ENCODE assay signal across 8 mouse cellular contexts in the genomic region with DNA sequence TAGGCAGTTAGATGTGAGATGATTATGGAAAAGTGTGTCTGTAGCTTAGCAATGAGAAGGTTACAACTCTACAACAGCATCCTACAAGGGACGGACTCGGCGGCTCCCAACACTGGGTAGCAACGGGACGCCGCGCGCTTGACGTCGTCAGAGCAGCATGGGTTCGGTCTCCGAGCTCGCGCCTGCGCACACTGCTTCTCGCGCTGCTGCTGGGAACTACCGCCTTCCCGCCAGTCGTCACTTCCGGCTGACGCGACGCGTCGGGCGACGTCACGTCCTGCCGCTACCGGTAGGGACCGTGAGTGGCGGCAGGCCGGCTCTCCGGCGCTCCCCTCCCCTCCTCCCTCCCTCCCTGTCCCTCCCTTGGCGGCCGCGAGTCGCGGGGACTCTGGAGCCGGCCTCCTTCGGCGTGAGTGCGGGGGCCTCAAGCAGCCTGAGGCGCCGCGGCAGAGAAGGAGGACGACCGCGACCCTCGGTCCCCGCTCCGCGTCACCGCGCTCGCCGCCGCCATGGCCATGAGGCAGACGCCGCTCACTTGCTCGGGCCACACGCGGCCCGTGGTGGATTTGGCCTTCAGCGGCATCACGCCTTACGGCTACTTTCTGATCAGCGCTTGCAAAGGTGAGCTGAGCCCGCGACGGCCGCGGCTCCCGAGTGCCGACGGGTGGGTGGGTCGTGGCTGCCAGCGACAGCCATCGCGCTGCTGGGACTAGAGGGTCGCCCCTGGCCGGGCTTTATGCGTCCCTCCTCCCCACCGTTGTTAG. TPM values are rescaled to one million over a fixed set of nuclear protein-coding genes. Genes with fewer than 3 reads are reported as not detected.
A peak's percentile ranks its signal among the peaks of the same experiment; 100 is the strongest.
DNase-seq lines count a peak whose midpoint lies in the region; ATAC-seq and TF ChIP-seq lines count a peak whose summit lies in the region.

Strap (plus strand) TSS at position 233 of the 764 bp plus-strand sequence.

- H3K9ac ChIP-seq in ES-E14 (ENCODE audit: insufficient read depth, low read depth, low read length, poor library complexity, severe bottlenecking) = peak within 1 kb of the TSS; percentile 97
- peak within 1 kb of the TSS; percentile 84 for H3K9ac ChIP-seq in forebrain, embryonic 16.5 days (replicated peaks; ENCODE audit: low read depth, low read length)
- H3K9ac ChIP-seq in lung, embryonic 14.5 days = peak within 1 kb of the TSS; percentile 84

- TF ChIP-seq POLR2A in olfactory bulb, adult 2 months (IDR thresholded peaks at IDR 0.05; ENCODE audit: insufficient read depth, low read depth, low read length) = peak; percentile 93
- TF ChIP-seq POLR2A in thymus, adult 2 months (IDR thresholded peaks at IDR 0.05; ENCODE audit: control insufficient read depth, extremely low read depth, insufficient read depth, low read length, poor library complexity) = peak; percentile 80

- peak; percentile 98 for ATAC-seq in forebrain, embryonic 16.5 days
- ATAC-seq in lung, embryonic 14.5 days (ENCODE audit: insufficient read depth) = peak; percentile 98

- peak; percentile 72 for DNase-seq in ES-E14 (ENCODE audit: low read depth, low spot score)
- DNase-seq in cerebellum, adult 11-12 months = peak; percentile 95
- peak; percentile 89 to 94 for DNase-seq in heart, postnatal 36 days
- peak; percentile 93 to 95 for DNase-seq in layer of hippocampus, adult 2 months (ENCODE audit: low spot score in 2 of 2)
- DNase-seq in lung, embryonic 14.5 days = peak; percentile 100
- DNase-seq in thymus, adult 2 months = peak; percentile 89

- peak; percentile 26; the same call in 1 of the 2 replicates for TF ChIP-seq CTCF in layer of hippocampus, adult 2 months (conservative IDR thresholded peaks at IDR 0.05)
- no peak for TF ChIP-seq CTCF in lung, embryonic 14.5 days (IDR thresholded peaks at IDR 0.05; ENCODE audit: low read depth)
- TF ChIP-seq CTCF in olfactory bulb, adult 2 months (IDR thresholded peaks at IDR 0.05; ENCODE audit: insufficient read depth, low read depth, low read length) = no peak
- peak; percentile 47; the same call in 1 of the 2 replicates for TF ChIP-seq CTCF in thymus, adult 2 months (IDR thresholded peaks at IDR 0.05; ENCODE audit: borderline replicate concordance, control insufficient read depth, extremely low read depth, insufficient read depth, low read length, poor library complexity)

- no peaks in the 10 kb centered on the region; the same call in 1 of the 2 replicates for H3K27me3 ChIP-seq in forebrain, embryonic 16.5 days (replicated peaks; ENCODE audit: control insufficient read depth, insufficient read depth, low read length)
- no peaks in the 10 kb centered on the region for H3K27me3 ChIP-seq in lung, embryonic 14.5 days (ENCODE audit: insufficient read depth, low read length)
- no peaks in the 10 kb centered on the region for H3K27me3 ChIP-seq in thymus, adult 2 months (ENCODE audit: control insufficient read depth, insufficient read depth, low read length)

- intact Hi-C loops in heart, postnatal 36 days (cut with DNase I) = no loop called here

- peaks cover 5% of the 10 kb centered on the region; the same call in 1 of the 2 replicates for H3K36me3 ChIP-seq in ES-E14 (ENCODE audit: control insufficient read depth, insufficient read depth, low read length, poor library complexity, severe bottlenecking)
- H3K36me3 ChIP-seq in forebrain, embryonic 16.5 days (ENCODE audit: control insufficient read depth, insufficient read depth) = 0 out of 2 replicates have a peak, but pooled peaks cover 8% of the 10 kb centered on the region
- peaks cover 28% of the 10 kb centered on the region for H3K36me3 ChIP-seq in lung, embryonic 14.5 days (ENCODE audit: insufficient read depth)
- H3K36me3 ChIP-seq in thymus, adult 2 months (ENCODE audit: control insufficient read depth, insufficient read depth, low read length) = peaks cover 9% of the 10 kb centered on the region

- under 1% methylated on average over 81 of the region's 86 CpGs for WGBS in forebrain, embryonic 16.5 days
- 1% methylated on average over 72 of the region's 86 CpGs for WGBS in lung, embryonic 14.5 days
- under 1% methylated on average over 69 of the region's 86 CpGs for WGBS in olfactory bulb, adult 2 months
- WGBS in thymus, adult 2 months = under 1% methylated on average over 78 of the region's 86 CpGs

- in situ Hi-C loops in ES-E14 (cut with MboI; ENCODE audit: low sequenced_read_pairs in 2 of 2, unreplicated experiment in 2 of 2) = no loop called here

- peak within 1 kb of the TSS; percentile 98 to 99 for H3K4me3 ChIP-seq in ES-E14 (ENCODE audit: insufficient read depth in 1 of 2, low read depth in 1 of 2, low read length in 2 of 2, poor library complexity in 1 of 2, severe bottlenecking in 1 of 2)
- H3K4me3 ChIP-seq in forebrain, embryonic 16.5 days (replicated peaks; ENCODE audit: low read length) = peak within 1 kb of the TSS; percentile 85
- H3K4me3 ChIP-seq in layer of hippocampus, adult 2 months = peak within 1 kb of the TSS; percentile 97
- peak within 1 kb of the TSS; percentile 78 for H3K4me3 ChIP-seq in lung, embryonic 14.5 days (ENCODE audit: low read depth, low read length)
- H3K4me3 ChIP-seq in olfactory bulb, adult 2 months (ENCODE audit: insufficient read depth, low read depth, low read length) = peak within 1 kb of the TSS; percentile 85
- H3K4me3 ChIP-seq in thymus, adult 2 months (ENCODE audit: control insufficient read depth, insufficient read depth, low read length) = peak within 1 kb of the TSS; percentile 81

- no peaks in the 10 kb centered on the region for H3K9me3 ChIP-seq in ES-E14 (ENCODE audit: control insufficient read depth, insufficient read depth, low read depth, low read length)
- H3K9me3 ChIP-seq in forebrain, embryonic 16.5 days (ENCODE audit: control insufficient read depth, low read length) = no peaks in the 10 kb centered on the region
- no peaks in the 10 kb centered on the region for H3K9me3 ChIP-seq in lung, embryonic 14.5 days (ENCODE audit: low read depth, low read length)

- peak within 1 kb of the TSS; percentile 84 for H3K4me2 ChIP-seq in forebrain, embryonic 16.5 days (ENCODE audit: low read length)
- peak within 1 kb of the TSS; percentile 77 for H3K4me2 ChIP-seq in lung, embryonic 14.5 days

- peaks cover 0 to 8% of the 10 kb centered on the region in 2 experiments; a peak in 1 of 4 replicates for H3K4me1 ChIP-seq in ES-E14 (ENCODE audit: control insufficient read depth in 2 of 2, insufficient read depth in 2 of 2, low read length in 2 of 2, poor library complexity in 1 of 2)
- H3K4me1 ChIP-seq in forebrain, embryonic 16.5 days (replicated peaks; ENCODE audit: control insufficient read depth, insufficient read depth, low read length) = peaks cover 14% of the 10 kb centered on the region
- peaks cover 10% of the 10 kb centered on the region; the same call in 1 of the 2 replicates for H3K4me1 ChIP-seq in lung, embryonic 14.5 days (ENCODE audit: insufficient read depth)
- peaks cover 9% of the 10 kb centered on the region for H3K4me1 ChIP-seq in olfactory bulb, adult 2 months (ENCODE audit: control insufficient read depth, insufficient read depth, low read length)
- H3K4me1 ChIP-seq in thymus, adult 2 months (replicated peaks; ENCODE audit: control insufficient read depth, insufficient read depth, low read length) = peaks cover 9% of the 10 kb centered on the region

- H3K27ac ChIP-seq in ES-E14 (ENCODE audit: insufficient read depth, low read depth, low read length, poor library complexity, severe bottlenecking) = peak within 1 kb of the TSS; percentile 84
- peak within 1 kb of the TSS; percentile 75 for H3K27ac ChIP-seq in forebrain, embryonic 16.5 days (ENCODE audit: low read length)
- peak within 1 kb of the TSS; percentile 92 for H3K27ac ChIP-seq in layer of hippocampus, adult 2 months
- H3K27ac ChIP-seq in lung, embryonic 14.5 days (ENCODE audit: low read depth) = peak within 1 kb of the TSS; percentile 80
- H3K27ac ChIP-seq in olfactory bulb, adult 2 months (ENCODE audit: insufficient read depth, low read depth, low read length) = no peak within 1 kb of the TSS
- no peak within 1 kb of the TSS for H3K27ac ChIP-seq in thymus, adult 2 months (ENCODE audit: control insufficient read depth, insufficient read depth, low read length)

TF ChIP-seq in ES-E14, 5 proteins besides CTCF, POLR2A, EP300 and RAD21:
- TF ChIP-seq HCFC1 (IDR thresholded peaks at IDR 0.05; ENCODE audit: borderline replicate concordance, insufficient read depth, low read length) (0 out of 2 replicates have a peak, but pooled peaks have one; percentile 41), ZNF384 (IDR thresholded peaks at IDR 0.05; ENCODE audit: low read depth, low read length) (no peak), ZC3H11A (IDR thresholded peaks at IDR 0.05; ENCODE audit: borderline replicate concordance, low read depth, low read length) (no peak)

RNA-seq across cellular contexts. Expression of gene Strap, which starts in this region (rescaled TPM):
- total RNA-seq in ES-E14 (2012; rRNA removed) = 78.1 and 109 TPM in 2 replicates
- polyA plus RNA-seq in forebrain, embryonic 16.5 days (2015; fragmentation: Nextera tagmentation; extraction: Ambion mirVana) = 188 and 201 TPM in 2 replicates
- total RNA-seq in heart, postnatal 36 days (2021) = 10 to 100 TPM; 89.3 to 92.3 TPM
- 100 to 1,000 TPM; 110 to 112 TPM for total RNA-seq in layer of hippocampus, adult 2 months (2021)
- polyA plus RNA-seq in lung, embryonic 14.5 days (2014; fragmentation: Nextera tagmentation; extraction: Ambion mirVana) = 191 and 193 TPM in 2 replicates
- polyA plus RNA-seq in olfactory bulb, adult 2 months (2012; ENCODE audit: insufficient read depth, insufficient read length, low replicate concordance, missing spikeins) = not detected in 2 replicates
- 39.9 and 55.7 TPM in 2 replicates for polyA plus RNA-seq in thymus, adult 2 months (2012; rRNA removed)

Comparison
In these comparisons a context has a peak if more than half of its experiments do, and no peak if none do; other contexts are left out.
1. H3K27ac ChIP-seq: peak in ES-E14 (single experiment), forebrain, embryonic 16.5 days (single experiment), layer of hippocampus, adult 2 months (single experiment) and lung, embryonic 14.5 days (single experiment); none in olfactory bulb, adult 2 months (single experiment) and thymus, adult 2 months (single experiment).
2. CTCF ChIP-seq: peak in layer of hippocampus, adult 2 months (single experiment) and thymus, adult 2 months (single experiment); none in lung, embryonic 14.5 days (single experiment) and olfactory bulb, adult 2 months (single experiment).
3. Peak in every context shown above with its lines, with median percentiles within 50 percentile points of each other: DNase-seq, H3K4me3 ChIP-seq and H3K9ac ChIP-seq.